Mouse (Mus musculus) ovary, adult 18-20 months (tissue): ENCODE data around the gene Asphd2.
"Not testable (repeated sequence)": the region's sequence is repeated elsewhere in the genome, so short reads cannot be mapped to it uniquely, and the experiment has no call there.

ENCODE experiments used
- DNase-seq: peaks from one replicate; pipeline ENCODE4 v3.0.0; 2022; ENCODE audit warnings: low spot score, mixed read lengths

Gene Asphd2

GRCm38 (mm10) chr5:112394779-112395443 is at the start of gene Asphd2:
Gene Asphd2, minus strand, starts transcription at chr5:112394866.
- DNase-seq: peak; percentile 31

GRCm38 (mm10) chr5:112438535-112438934 is 43.9 kb upstream of the Asphd2 start:
- no peak for DNase-seq

GRCm38 (mm10) chr5:112433004-112433403 is 38.3 kb upstream of the Asphd2 start:
- peak; percentile 24 for DNase-seq

GRCm38 (mm10) chr5:112432033-112432432 is 37.4 kb upstream of the Asphd2 start:
- DNase-seq: no peak

GRCm38 (mm10) chr5:112431120-112431775 is 36.6 kb upstream of the Asphd2 start:
- no peak for DNase-seq

GRCm38 (mm10) chr5:112428944-112429343 is 34.3 kb upstream of the Asphd2 start:
- no peak for DNase-seq

- no peak for DNase-seq
These were observed 32.6 kb upstream of the Asphd2 start for GRCm38 (mm10) chr5:112427283-112427682.

- DNase-seq: no peak
These were observed 32.0 kb upstream of the Asphd2 start for GRCm38 (mm10) chr5:112426635-112427034.

- DNase-seq: no peak
These were observed 24.9 kb upstream of the Asphd2 start for GRCm38 (mm10) chr5:112419535-112419934.

GRCm38 (mm10) chr5:112418023-112418422 is 23.4 kb upstream of the Asphd2 start:
- no peak for DNase-seq

- DNase-seq: no peak
These were observed 22.0 kb upstream of the Asphd2 start for GRCm38 (mm10) chr5:112416673-112417072.

GRCm38 (mm10) chr5:112412781-112413180 is 18.1 kb upstream of the Asphd2 start:
- not testable (repeated sequence) for DNase-seq

- no peak for DNase-seq
These were observed 17.1 kb upstream of the Asphd2 start for GRCm38 (mm10) chr5:112411514-112412335.

- DNase-seq: no peak
These were observed 16.4 kb upstream of the Asphd2 start for GRCm38 (mm10) chr5:112411072-112411471.

- no peak for DNase-seq
These were observed 14.6 kb upstream of the Asphd2 start for GRCm38 (mm10) chr5:112409274-112409673.

- no peak for DNase-seq
These were observed 11.4 kb upstream of the Asphd2 start for GRCm38 (mm10) chr5:112406017-112406416.

GRCm38 (mm10) chr5:112402437-112402836 is 7.8 kb upstream of the Asphd2 start:
- DNase-seq: no peak

- no peak for DNase-seq
These were observed 4.6 kb upstream of the Asphd2 start for GRCm38 (mm10) chr5:112399284-112399683.

GRCm38 (mm10) chr5:112396066-112396465 is 1.4 kb upstream of the Asphd2 start:
- no peak for DNase-seq

GRCm38 (mm10) chr5:112394415-112394763 is 277 bp downstream of the Asphd2 start:
- DNase-seq: no peak

- DNase-seq: no peak
These were observed 788 bp downstream of the Asphd2 start for GRCm38 (mm10) chr5:112393741-112394414.

GRCm38 (mm10) chr5:112391676-112392323 is 2.9 kb downstream of the Asphd2 start:
- DNase-seq: no peak
